Mouse (Mus musculus) monocyte, adult 5-6 weeks (primary cell): ENCODE data around the gene Ap4b1. TPM values are rescaled to one million over a fixed set of nuclear protein-coding genes. Genes with fewer than 3 reads are reported as not detected.

ENCODE experiments used
- ATAC-seq: fragments of 153-309, 156-312 bp; replicated peaks from 2 replicates; pipeline ENCODE4 v1.8.0; 2017; ENCODE audit warnings: mild to moderate bottlenecking; ENCODE audit not compliant: low TSS enrichment, insufficient number of reproducible peaks, severe bottlenecking, poor library complexity, low FRiP score
- total RNA-seq: library from RNA; stranded (forward); fragments of 200-1000, 200-491, 200-594 nt; gene quantifications from 3 replicates; pipeline ENCODE4 v1.2.3, GENCODE M21; 2017

Ap4b1 gene
- 23.5 to 31.7 TPM (median 26.6 TPM) in 3 replicates for total RNA-seq

- peak; percentile 84 for ATAC-seq
Observed at GRCm38 (mm10) chr3:103808891-103809798, at the start of gene Ap4b1, which contains the start of the genes Dclre1b and Gm43064. Gene Ap4b1 (plus strand): TSS chr3:103809520. Gene Dclre1b (minus strand): TSS chr3:103809444. Gene Gm43064 (plus strand): TSS chr3:103809573.

GRCm38 (mm10) chr3:103766789-103767188 lies 42.5 kb upstream of the Ap4b1 start:
- no peak for ATAC-seq

GRCm38 (mm10) chr3:103771531-103772130 lies 37.7 kb upstream of the Ap4b1 start:
- ATAC-seq: no peak

- peak; percentile 59; the same call in 1 of the 2 replicates for ATAC-seq
Observed at GRCm38 (mm10) chr3:103772846-103773245, 36.5 kb upstream of the Ap4b1 start.

GRCm38 (mm10) chr3:103773508-103773907 lies 35.8 kb upstream of the Ap4b1 start:
- no peak for ATAC-seq

GRCm38 (mm10) chr3:103774009-103774408 lies 35.3 kb upstream of the Ap4b1 start:
- ATAC-seq: no peak

GRCm38 (mm10) chr3:103777940-103778339 lies 31.4 kb upstream of the Ap4b1 start:
- ATAC-seq: no peak

GRCm38 (mm10) chr3:103778660-103779059 lies 30.7 kb upstream of the Ap4b1 start:
- ATAC-seq: no peak

- peak; percentile 68 for ATAC-seq
Observed at GRCm38 (mm10) chr3:103779183-103779582, 30.1 kb upstream of the Ap4b1 start.

GRCm38 (mm10) chr3:103780271-103780670 lies 29.0 kb upstream of the Ap4b1 start:
- ATAC-seq: no peak

GRCm38 (mm10) chr3:103780777-103781176 lies 28.5 kb upstream of the Ap4b1 start:
- ATAC-seq: no peak

- ATAC-seq: no peak
Observed at GRCm38 (mm10) chr3:103782844-103783609, 26.3 kb upstream of the Ap4b1 start.

GRCm38 (mm10) chr3:103787225-103787624 lies 22.1 kb upstream of the Ap4b1 start:
- ATAC-seq: no peak

- no peak for ATAC-seq
Observed at GRCm38 (mm10) chr3:103789096-103789495, 20.2 kb upstream of the Ap4b1 start.

GRCm38 (mm10) chr3:103789891-103790345 lies 19.4 kb upstream of the Ap4b1 start:
- ATAC-seq: no peak

- ATAC-seq: no peak
Observed at GRCm38 (mm10) chr3:103790346-103791145, 18.8 kb upstream of the Ap4b1 start.

- ATAC-seq: peak; percentile 97
Observed at GRCm38 (mm10) chr3:103791230-103792110, 17.9 kb upstream of the Ap4b1 start, which contains the start of gene Hipk1. Gene Hipk1 (minus strand): TSS chr3:103791563.
